Mouse (Mus musculus) heart, adult 2 months (tissue): ENCODE data around the gene Plxdc2.

Source experiments
- CTCF ChIP-seq: fragments of 200-600 bp; IDR thresholded peaks from 2 replicates; pipeline ENCODE4 v1.8.1; 2022; ENCODE audit warnings: antibody characterized with exemption, mild to moderate bottlenecking, moderate library complexity
- EP300 ChIP-seq: fragments of 200-500 bp; IDR thresholded peaks from 2 replicates; pipeline ENCODE4 v1.6.1; 2011; ENCODE audit warnings: low read depth, low read length, control low read depth; ENCODE audit not compliant: insufficient read depth
- POLR2A ChIP-seq: fragments of 200-500 bp; IDR thresholded peaks from 2 replicates; pipeline ENCODE4 v1.6.1; 2011; ENCODE audit warnings: mild to moderate bottlenecking, low read depth, low read length, control low read depth; ENCODE audit not compliant: insufficient read depth

GRCm38 (mm10) chr2:16532244-16532643, 176.1 kb downstream of the Plxdc2 start:
- TF ChIP-seq CTCF (no peak), POLR2A (no peak), EP300 (no peak)
